Mouse (Mus musculus): ENCODE data around the gene Fgf12.

DNA sequence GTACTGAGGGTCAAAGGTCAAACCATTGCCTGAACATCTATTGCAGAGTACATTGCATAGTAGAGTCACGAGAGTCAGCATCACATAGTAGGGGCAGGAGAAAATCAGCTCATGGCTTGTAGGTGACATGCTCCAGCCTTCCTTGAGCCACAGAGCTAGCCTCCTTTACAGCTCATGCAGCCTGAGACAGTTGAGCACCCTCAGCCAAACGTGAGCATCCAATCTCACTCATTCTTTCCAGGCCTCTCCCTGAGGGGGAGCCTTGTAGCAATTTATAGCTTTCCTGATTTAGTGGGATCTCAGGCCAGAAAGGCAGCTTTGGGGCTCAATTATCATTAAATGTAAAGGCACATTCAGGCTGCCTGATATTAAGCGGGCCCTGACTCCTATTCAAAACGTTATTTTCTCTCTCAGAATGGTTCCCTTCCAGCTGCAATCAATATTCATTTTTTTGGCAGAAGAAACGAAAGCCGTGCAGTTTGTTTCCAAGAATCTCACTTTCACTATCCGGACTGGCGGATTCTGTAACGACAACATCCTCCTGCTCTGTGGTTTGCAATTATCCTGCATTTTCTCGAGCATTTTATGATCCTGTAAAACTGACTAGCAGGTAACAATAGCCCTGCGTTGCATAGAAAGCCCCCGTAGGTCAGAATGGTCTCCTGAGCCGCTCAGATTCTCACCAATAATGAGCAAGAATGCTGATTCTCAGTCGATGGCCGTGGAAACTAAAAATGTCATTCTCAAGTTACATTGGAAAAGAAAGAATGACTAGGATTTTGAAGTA, 58.6 kb downstream of the Fgf12 start:
- TF ChIP-seq USF1 (IDR thresholded peaks at IDR 0.05; ENCODE audit: low read depth) (no peak), MAX (IDR thresholded peaks at IDR 0.05) (no peak), CTCF (IDR thresholded peaks at IDR 0.05; ENCODE audit: control insufficient read depth, insufficient read depth, insufficient read length) (no peak), MYOD1 (IDR thresholded peaks at IDR 0.05; ENCODE audit: control insufficient read depth, insufficient read length, low read depth) (no peak), CEBPB (IDR thresholded peaks at IDR 0.05; ENCODE audit: low read depth) (no peak), MYOG (IDR thresholded peaks at IDR 0.05; ENCODE audit: control insufficient read depth, extremely low read depth, insufficient read length) (no peak)

Data from C2C12 (cell line).